Mouse (Mus musculus) lung, postnatal 25 days (tissue): ENCODE results near the gene Lect2.

ENCODE experiments used
- DNase-seq: peaks from one replicate; pipeline ENCODE4 v3.0.0; 2022; ENCODE audit warnings: low spot score

The Lect2 gene

DNA sequence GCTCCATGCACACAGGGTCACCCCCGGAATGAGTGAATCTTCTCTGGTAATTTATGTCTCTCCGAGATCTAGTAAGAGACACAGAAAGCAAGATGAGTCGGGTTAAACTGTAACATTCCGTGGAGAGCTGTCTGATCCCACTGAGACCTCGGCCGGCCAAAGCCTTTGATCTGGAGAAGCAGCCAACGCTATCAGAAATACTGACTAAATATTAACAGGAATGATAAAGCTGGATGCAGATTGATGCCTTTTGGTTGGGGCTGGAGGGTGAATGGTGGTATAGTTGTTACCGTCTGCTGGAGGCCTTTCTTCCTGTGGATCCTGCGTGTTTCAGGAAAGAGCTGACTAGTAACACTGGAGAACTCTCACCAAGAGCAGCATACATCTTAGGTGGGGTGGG is at the start of gene Lect2:
Gene Lect2 (minus strand): TSS at position 102 of the 400 bp plus-strand sequence.
- DNase-seq: no peak

DNA sequence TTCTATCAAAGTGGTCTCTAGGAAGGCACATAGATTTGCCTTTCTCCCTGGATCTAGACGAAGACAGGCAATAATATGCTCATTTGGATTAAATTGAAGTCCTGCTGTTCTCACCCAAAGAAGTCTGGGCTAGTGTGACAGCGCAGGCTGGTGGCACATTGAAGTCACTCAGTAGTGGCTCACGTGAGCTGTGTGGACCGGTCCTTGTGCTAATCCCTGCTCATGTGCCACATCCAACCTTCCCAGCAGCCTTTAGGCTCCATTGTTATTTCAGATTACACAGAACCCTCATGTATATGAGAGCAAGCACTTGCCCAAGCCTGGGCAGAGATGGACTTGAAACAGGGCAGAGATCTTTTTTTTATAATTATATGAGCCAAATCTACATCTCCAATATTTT is 49.0 kb upstream of the Lect2 start:
- DNase-seq: no peak

DNA sequence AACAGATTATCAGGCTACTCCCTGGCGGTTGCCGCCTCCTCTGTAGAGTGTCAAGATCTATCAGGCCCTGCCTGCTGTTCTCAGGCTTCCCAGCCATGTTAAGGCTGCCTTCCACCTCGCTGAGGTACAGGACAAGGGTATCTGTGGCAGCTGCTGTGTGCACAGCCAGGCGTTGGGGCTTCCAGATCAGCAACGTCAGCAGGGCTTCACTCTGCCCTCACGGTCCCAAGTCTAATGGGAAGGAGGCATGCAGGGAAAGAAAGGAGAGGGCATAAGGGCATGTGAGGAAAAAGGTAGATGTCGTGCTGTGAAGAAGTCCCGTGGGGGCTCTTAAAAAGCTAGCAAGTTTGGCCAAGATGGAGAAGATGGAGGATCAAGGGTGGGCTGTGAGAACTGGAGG is 46.9 kb upstream of the Lect2 start:
- DNase-seq: no peak

DNA sequence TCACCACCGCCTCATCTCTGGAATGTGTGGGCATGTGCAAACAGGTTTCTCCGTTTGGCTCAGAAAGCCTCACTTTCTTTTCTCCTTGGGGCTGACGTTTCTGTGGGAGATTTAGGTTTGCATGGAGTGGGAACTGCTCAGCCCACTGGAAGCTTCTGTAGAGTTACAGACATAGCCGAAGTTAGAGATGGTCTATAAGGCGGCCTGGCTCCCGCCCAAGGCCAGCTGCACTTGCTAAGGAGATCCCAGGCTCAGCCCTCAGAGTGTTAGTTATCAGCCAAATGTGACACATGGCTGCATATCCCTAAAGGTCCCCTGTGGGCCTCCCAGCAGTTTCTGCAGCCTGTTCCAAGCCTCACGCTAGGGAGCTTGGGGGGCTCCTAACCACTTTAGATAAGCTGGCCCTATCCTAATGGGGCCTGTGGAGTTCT is 45.7 kb upstream of the Lect2 start:
- no peak for DNase-seq

DNA sequence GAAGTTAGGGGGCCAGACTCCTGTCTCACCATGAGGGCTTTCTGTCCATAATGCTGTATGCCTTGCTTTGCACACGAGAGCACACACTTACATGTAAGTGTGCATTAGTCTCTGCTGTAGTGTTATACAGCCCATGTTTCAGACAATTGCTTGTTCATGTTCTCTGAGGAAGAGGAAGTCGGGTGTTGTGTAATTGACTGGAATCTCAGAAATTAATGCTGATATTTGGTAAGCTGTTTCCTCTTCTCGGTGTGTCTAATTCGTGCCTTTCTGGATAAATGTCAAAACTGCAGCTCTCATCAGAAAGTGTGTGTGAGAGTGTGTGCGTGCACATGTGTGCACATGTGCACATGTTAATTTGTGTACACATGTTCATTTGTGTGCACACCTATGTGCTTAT is 44.9 kb upstream of the Lect2 start:
- DNase-seq: no peak

DNA sequence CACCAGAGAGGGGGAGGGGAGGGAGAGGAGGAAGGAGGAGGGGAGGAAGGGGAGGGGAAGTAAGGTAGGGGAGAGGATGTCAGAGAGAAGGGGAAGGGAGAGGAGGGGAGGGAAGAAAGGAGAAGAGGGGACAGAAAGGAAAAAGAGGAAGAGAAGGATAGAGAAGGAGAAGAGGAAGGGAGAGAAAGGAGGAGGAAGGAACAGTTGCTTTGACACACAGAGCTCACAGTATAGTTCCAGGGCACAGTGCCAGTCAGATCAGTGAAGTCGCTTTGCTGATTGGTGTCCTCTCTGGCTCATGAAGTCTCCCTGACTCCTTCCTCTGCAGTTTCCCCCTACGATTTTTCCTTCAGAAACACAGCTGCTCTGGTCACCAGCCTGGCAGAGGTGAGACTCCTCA is 43.6 kb upstream of the Lect2 start:
- no peak for DNase-seq

DNA sequence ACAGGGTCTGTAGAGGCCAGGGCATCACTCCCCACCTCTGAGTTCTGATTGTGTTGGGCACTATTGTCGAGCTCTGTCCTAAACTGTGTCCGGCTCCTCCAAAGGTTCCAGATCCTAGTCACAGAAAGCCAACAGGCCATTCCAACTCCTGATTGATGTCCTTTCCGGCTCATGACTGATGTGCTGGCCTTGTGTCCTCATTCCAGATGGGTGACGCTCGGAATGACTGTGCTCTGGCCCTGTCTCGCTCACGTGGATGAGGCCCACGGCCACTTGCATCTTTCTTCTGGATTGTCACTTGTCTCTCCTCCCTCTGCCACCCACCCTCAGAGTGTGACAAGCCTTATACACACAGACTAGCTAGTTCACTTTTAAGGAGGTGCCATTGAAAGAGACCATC is 42.9 kb upstream of the Lect2 start:
- DNase-seq: no peak

DNA sequence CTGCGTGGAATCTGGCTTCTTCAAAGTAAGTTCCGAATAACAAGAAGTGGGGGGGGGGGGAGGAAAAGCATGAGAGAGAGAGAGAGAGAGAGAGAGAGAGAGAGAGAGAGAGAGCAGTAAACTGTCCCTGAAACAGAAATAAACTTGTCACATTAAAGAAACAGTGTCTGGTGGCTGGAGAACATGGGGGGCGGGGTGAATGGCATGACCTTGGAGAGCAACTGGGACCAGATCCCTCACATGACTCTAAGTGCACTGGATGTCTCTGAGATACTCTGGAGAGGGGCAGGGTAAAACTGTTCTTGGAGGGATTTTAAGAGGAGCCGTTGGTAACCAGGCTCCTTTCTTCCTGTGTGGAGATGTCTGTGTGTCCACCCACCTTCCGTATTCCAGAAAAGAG is 41.9 kb upstream of the Lect2 start:
- no peak for DNase-seq

DNA sequence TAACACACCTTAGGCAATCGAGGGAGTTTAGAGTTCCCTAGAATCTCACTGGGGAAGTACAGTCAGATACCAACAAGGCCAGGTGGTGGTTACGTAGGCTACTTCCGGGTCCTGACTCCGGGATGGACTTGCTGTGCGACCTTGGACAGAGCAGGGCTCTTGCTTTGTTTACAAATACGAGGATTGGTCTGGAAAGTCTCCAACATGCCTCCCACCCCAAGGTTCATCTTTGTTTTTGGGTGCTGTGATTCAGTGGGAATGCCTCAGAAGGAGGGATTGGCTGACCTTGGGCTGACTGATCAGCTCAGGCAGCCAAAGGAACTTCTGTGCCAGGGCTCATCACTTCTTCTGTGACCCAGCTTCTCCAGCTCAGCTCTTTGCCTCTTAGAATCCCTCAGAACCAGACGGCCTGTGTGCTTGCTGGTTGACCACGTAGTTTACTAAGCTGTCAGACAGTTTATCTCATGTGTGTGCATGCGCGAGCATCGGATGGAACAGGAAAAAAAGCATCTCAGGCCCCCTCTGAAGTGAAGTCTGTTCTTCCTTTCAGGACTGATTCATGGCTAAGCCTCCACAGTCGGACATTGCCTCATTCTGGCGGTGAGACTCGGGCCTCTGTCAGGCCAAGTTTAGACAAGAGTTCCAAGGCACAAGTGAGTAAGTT is 40.3 kb upstream of the Lect2 start:
- no peak for DNase-seq

DNA sequence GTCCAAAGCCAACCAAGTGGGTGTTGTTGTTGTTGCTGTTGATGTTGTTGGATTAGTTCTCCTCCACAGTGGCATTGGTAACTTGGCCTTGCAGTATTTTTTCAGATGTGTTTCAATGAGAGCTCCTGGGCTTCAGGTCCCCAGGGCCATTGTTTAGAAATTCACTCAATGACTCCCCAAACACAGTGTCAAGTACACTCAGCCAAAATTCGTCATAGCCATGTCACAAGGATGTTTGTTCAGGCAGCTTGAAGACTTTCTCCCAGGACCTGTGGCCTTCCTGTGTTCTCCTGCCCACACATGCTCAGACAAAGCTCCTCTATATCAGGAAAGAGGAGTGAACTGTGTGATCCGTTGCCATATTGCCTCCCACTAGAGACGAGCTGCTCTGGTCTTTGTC is 37.7 kb upstream of the Lect2 start:
- peak; percentile 71 for DNase-seq

DNA sequence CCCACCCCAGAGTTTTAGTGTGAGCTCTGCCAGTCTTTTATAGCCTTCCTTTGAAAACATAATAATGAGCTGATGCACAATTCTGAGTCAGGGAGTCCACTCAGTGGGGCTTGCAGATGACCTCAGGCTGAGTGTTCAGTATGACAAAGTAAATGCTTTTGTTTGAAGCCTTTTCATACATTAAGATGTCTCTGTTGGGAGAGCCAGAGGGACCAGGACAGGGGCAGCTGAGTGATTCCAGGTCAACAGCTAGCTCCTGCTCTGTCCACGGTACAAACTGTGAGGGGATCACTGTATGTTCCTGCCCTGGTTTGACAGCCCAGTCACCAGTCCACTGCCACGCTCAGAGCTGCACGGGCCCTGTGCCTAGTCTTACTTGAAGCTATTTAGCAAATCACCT is 34.4 kb upstream of the Lect2 start:
- DNase-seq: no peak

DNA sequence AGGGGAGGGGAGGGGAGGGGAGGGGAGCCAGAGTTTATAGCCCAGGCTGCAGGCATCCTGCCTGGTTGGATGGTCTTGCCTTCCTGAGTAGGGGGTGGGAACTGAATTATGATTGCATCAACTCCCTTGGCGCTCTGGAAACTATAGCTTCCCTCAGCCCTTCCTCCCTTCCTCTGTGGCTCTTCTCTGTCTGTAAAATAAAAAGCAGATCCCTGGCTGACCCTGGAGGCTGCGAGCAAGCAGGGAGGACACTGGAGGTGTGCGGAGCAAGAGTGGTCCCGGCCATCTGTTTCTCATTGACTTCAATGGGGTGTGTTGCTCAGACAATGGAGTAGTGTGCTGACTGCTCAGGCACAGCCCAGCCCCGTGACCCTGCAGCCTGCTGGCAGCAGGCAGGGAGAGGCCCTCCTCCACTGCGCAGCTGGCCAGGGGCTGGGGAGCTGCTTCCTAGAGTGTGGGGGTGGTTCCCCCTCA is 33.7 kb upstream of the Lect2 start:
- DNase-seq: no peak

DNA sequence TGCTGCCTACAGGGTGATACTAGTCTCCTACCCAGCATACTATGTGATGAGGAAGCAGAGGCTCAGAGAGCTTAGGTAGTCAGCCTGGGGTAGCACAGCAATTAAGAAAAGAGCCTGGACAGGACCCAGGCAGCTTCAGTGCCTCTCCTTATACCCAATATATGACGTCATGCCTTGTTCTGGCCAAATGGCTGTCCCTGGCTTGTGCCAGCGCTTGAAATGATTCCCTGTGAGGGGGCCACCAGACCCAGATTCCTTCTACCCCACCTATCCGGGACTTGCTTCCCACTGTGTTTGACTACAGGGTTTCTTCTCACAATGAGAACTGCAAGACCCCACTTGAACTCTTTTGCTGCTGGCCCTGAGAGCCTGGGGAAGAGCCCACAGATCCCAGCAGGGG is 33.2 kb upstream of the Lect2 start:
- no peak for DNase-seq

DNA sequence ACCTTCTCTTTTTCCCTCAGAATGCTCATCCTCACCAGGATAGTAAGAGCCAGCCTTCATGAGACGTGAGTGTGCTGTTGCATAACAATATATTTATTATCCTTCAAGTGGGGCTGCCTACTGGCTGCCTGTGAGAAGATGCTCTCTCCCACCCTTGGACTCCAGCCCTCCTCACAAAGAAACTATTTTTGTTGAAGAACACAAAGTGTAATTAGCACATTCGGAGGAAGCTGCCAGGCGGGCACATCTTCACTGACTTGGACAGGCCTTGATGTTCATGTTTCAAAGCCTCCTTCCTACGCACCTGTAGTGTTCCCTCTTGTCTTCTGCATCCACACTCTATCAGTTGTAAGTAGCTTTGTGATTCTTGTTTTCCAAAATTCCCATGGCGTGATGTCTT is 32.1 kb upstream of the Lect2 start:
- no peak for DNase-seq

DNA sequence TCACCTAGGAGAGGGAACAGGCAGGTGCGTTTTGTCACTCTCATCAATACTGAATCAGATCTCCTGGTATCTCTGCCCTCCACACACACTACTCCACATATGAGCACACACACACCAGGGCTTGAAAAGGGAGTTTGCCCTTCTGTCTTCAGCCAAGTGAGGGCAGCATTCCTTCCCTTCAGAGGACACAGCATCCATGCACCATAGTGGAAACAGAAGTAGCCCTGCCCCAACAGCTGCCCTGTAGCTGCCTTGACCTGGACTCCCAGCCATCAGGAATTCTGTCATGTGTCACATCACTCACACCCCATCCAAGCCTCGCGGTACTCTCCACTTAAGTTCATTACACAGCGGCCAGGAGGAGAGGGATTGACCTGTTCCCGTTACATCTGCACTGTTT is 29.8 kb upstream of the Lect2 start:
- DNase-seq: no peak

DNA sequence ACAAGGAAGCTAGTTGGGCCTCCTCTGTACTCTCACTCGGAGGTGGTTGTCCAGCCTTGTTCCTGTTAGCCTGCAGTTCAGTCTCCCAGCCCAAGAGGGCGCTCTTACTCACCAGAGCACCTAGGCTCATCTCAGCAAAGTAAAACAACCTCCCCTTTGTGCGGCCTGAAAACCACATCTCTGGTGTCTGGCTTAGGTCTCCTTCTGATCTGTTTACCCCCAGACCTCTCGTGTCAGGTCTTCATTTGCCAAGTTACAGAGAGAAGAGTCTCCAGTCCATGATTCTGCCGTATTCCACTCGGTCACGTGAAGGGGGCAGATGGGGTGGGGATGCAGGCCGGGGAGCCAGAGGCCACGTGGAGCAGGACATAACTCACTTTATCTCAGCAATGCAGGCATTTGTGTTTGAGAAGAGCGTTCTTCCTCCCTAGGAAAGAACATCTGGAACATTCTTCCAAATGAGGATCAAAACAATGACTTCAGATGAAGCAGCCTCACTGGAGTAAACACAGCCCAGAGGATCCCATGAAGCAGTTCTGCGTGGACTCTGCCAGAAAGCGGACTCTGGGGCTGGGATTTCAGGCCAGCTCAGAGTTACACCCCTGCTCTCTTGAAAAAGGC is 27.5 kb upstream of the Lect2 start:
- peak; percentile 83 for DNase-seq

DNA sequence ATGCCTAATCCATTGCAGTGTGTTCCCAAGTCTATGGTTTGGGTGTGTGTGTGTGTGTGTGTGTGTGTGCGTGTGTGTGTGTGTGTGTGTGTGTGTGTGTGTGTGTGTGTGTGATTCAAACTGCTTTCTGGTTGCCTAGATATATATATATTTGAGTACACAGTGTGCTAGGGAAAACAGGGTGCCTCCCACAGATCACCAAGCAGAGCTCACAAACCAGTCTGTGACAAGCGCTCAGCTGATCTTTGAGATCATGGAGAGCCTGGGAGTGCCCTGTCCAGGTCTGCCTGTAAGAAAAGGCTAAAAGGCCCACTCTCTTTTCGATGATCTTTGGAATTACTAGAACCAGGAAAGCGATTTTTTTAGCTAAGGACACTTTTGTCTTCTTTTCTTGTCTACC is 26.8 kb upstream of the Lect2 start:
- no peak for DNase-seq

DNA sequence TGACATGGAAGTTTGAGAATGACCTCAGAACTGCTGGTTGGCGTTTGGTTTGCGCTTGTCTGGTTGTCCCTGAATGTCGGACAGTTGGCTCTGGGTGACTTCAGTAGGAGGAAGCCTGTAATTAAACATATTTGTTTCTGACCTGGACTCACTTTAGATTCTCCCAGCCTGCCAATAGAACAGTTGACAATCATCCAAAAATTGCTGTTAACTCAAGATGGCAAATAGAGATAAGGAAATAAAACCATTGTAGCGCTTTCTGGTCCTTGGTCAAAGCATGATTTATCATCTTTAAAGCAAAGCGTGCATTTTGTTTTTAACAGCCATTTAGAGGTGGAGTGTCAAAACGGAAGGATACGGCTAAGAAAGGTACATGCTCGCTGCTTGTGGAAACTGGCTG is 23.3 kb upstream of the Lect2 start:
- DNase-seq: no peak

DNA sequence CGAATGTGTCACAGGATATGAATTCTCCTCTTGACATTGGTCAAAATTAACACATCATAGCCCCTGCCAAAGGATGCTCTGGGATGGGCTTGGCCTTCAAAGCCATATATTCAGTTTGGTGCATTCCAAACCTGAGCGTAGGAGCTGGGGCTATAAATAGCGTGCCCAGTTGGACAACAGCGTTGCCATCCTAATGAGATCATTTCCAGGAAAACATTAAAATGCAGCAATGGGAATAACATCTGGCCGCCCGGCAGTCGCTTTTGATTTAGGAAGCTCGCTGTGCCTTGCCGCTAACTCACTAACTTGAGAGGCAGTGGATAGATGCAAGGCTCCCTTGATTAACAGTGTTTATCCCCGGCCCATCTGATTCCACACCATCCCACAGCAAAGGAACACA is 18.0 kb upstream of the Lect2 start:
- DNase-seq: no peak

DNA sequence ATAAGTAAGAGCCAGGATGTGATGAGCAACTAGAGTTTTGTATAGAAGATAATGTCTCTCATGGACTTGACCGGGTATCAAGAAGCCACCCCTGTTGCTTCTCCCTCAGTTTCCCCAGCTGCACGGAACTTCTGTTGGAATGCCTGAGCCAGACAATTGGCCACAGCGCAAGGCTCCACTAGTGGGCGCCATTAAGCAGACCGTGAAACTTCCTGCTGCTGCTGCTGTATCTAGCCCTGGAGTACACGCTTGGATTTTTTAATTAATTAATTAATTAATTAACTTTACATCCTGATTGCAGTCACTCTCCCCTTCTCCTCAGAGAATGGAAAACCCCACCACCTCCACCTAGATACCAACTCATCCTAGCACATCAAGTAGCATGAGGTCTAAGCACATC is 14.8 kb upstream of the Lect2 start:
- no peak for DNase-seq

DNA sequence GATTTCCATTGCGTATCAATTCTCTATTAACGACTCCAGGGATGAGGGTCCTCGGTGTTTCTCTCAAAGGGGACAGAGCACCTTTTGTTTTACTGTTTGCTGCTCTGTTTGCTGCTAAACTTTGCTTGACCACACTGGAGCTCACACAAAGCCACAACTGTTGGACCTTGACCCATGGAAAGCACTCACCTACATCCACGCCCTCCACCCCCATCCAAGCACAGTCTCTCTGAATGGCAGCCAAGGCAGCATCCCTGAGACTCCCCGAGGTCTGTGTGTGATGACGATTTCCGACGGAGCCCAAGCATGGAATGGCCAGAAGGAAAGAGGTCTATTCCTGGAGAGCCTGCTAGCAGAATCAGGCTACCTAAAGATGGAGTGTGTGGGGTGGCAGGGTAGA is 12.8 kb upstream of the Lect2 start:
- no peak for DNase-seq

DNA sequence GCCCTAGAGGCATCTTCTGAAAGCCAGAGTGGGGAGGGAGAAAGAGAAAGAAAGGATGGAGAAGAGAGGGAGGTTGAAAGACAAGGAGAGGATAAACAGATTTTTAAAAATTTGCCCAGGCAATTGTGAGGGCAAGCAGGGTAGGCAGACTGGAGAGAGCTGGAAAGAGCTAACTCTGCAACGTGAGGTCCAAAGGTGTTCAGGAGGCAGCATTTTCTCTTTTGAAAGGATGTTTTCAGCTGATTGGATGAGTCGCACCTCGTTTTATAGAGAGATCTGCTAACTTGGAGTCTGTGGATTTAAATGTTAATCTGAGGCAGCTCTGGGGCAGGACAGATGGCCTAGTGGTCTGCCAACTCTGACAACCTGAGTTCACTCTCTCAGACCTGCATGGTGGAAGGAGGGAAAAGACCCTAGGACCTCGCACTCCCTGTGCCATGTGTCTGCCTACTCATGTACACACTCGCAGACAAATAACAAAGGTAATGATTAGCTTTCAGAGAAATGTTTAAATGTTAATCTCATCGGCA is 11.6 kb upstream of the Lect2 start:
- no peak for DNase-seq

DNA sequence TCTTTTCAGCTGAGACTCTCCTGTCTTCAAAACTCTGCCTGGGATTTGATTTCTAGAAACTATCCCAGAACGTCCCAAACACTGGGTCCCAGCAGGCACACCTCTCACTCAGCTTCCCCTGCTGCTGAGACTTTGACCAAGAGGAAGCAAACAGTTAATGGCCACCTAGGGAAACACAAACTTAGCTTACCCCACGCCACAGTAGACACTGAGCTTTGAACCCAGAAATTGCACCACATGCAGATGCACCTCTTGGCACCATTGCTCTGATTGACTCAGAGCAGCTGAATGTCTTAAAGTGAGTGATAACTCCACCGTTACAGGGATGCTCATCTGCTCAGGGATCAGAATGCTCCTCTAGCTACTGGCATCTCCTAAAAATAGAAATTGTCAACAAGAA is 10.5 kb upstream of the Lect2 start:
- no peak for DNase-seq

DNA sequence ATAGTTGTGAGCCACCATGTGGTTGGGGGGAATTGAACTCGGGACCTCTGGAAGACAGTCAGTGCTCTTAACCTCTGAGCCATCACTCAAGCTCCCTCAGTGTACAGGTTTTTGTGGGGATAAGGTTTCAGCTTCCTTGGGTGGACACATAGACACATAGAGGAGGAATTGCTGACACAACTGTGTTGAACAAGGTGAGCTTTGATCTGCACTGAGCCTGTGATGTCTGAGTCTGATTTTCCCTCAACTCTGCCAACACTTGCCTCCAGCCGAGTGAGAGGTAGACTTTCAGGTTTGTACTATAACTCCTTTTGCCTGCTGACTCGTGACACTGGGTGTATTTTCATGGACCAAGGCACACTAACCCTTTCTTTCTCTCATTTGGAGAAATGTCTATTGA is 8.4 kb upstream of the Lect2 start:
- no peak for DNase-seq
